Mouse (Mus musculus) kidney, adult 2 months (tissue): ENCODE results near the gene Tarsl2.

ENCODE experiments used
- CTCF ChIP-seq: fragments of 200-500 bp; conservative IDR thresholded peaks from 2 replicates; pipeline ENCODE4 v1.5.1; 2011; ENCODE audit warnings: low read depth, mild to moderate bottlenecking, control low read depth, low read length, moderate library complexity, mixed read lengths; ENCODE audit not compliant: insufficient read depth, insufficient read length
- POLR2A ChIP-seq: fragments of 200-500 bp; IDR thresholded peaks from one replicate; pipeline ENCODE4 v1.6.1; 2011; ENCODE audit warnings: low read depth, low read length, control low read depth

GRCm38 (mm10) chr7:65643861-65644421, 757 bp upstream of the Tarsl2 start:
- no peak for TF ChIP-seq CTCF
- no peak for TF ChIP-seq POLR2A
